Mouse (Mus musculus): Measurements from ENCODE around the gene Slc39a5.

DNA sequence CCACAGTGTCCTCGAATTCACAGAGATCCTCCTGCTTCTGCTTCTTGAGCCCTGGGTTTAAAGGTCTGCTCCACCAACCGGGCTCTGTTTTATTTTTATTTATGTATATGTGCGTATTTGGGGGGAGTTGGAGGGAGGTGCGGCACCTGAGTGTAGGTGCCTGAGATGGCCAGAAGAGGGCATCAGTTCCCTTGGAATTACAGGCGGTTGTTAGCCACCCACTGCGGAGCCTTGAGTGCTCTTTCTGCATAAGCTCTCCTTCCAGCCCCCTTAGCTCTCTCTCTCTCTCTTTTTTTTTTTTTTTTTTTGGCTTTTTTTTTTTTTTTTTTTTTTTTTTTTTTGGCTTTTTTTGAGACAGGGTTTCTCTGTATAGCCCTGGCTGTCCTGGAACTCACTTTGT, 26.6 kb downstream of the Slc39a5 start:
- TF ChIP-seq CTCF (IDR thresholded peaks at IDR 0.05; ENCODE audit: borderline replicate concordance, insufficient read depth, low read length): no peak
- no peak for TF ChIP-seq POLR2A (IDR thresholded peaks at IDR 0.05; ENCODE audit: low read depth, low read length)

All from embryonic fibroblast, embryonic 13.5 days (primary cell).